Mouse (Mus musculus): Measurements from ENCODE around the gene Traf2.

Traf2 gene

GRCm38 (mm10) chr2:25497846-25498575 lies 48.7 kb downstream of the Traf2 start:
- DNase-seq (ENCODE audit: low read depth, low spot score) = no peak

- DNase-seq (ENCODE audit: low read depth, low spot score) = peak; percentile 16
Observed at GRCm38 (mm10) chr2:25496462-25496861, 50.3 kb downstream of the Traf2 start.

GRCm38 (mm10) chr2:25493476-25493961 lies 53.2 kb downstream of the Traf2 start, which contains the start of gene Lcn12:
Gene Lcn12, minus strand, starts transcription at chr2:25493911.
- no peak for DNase-seq (ENCODE audit: low read depth, low spot score)

- DNase-seq (ENCODE audit: low read depth, low spot score) = no peak
Observed at GRCm38 (mm10) chr2:25492988-25493387, 53.8 kb downstream of the Traf2 start.

- no peak for DNase-seq (ENCODE audit: low read depth, low spot score)
Observed at GRCm38 (mm10) chr2:25488671-25489068, 58.1 kb downstream of the Traf2 start.

- no peak for DNase-seq (ENCODE audit: low read depth, low spot score)
Observed at GRCm38 (mm10) chr2:25487965-25488670, 58.6 kb downstream of the Traf2 start.

GRCm38 (mm10) chr2:25484901-25485647 lies 61.7 kb downstream of the Traf2 start:
- no peak for DNase-seq (ENCODE audit: low read depth, low spot score)

- no peak for DNase-seq (ENCODE audit: low read depth, low spot score)
Observed at GRCm38 (mm10) chr2:25482969-25483368, 63.8 kb downstream of the Traf2 start.

GRCm38 (mm10) chr2:25480541-25480940 lies 66.2 kb downstream of the Traf2 start:
- DNase-seq (ENCODE audit: low read depth, low spot score) = no peak

- no peak for DNase-seq (ENCODE audit: low read depth, low spot score)
Observed at GRCm38 (mm10) chr2:25479551-25480311, 67.0 kb downstream of the Traf2 start.

GRCm38 (mm10) chr2:25477967-25478675 lies 68.6 kb downstream of the Traf2 start:
- no peak for DNase-seq (ENCODE audit: low read depth, low spot score)

GRCm38 (mm10) chr2:25477541-25477940 lies 69.2 kb downstream of the Traf2 start:
- DNase-seq (ENCODE audit: low read depth, low spot score) = no peak

- DNase-seq (ENCODE audit: low read depth, low spot score) = no peak
Observed at GRCm38 (mm10) chr2:25472550-25472949, 74.2 kb downstream of the Traf2 start.

GRCm38 (mm10) chr2:25469969-25470368 lies 76.8 kb downstream of the Traf2 start, which contains the start of gene Ptgds:
Gene Ptgds, minus strand, starts transcription at chr2:25470046.
- no peak for DNase-seq (ENCODE audit: low read depth, low spot score)

- no peak for DNase-seq (ENCODE audit: low read depth, low spot score)
Observed at GRCm38 (mm10) chr2:25468962-25469915, 77.5 kb downstream of the Traf2 start.
